Mouse (Mus musculus) yolk sac, embryonic 10.5 days (tissue): ENCODE measurements around the gene Igfbp1.
"Not testable (repeated sequence)": the region's sequence is repeated elsewhere in the genome, so short reads cannot be mapped to it uniquely, and the experiment has no call there.

Experiments
- DNase-seq: peaks from one replicate; pipeline ENCODE4 v3.0.0-alpha.2; 2017; ENCODE audit warnings: low spot score

Igfbp1 gene

GRCm38 (mm10) chr11:7194432-7195311 is 2.9 kb upstream of the Igfbp1 start:
- no peak for DNase-seq

- no peak for DNase-seq
These were observed 2.3 kb upstream of the Igfbp1 start for GRCm38 (mm10) chr11:7195312-7195685.

GRCm38 (mm10) chr11:7198006-7198405 is 424 bp downstream of the Igfbp1 start:
- DNase-seq: no peak

GRCm38 (mm10) chr11:7198481-7199256 is 1.1 kb downstream of the Igfbp1 start:
- no peak for DNase-seq

- no peak for DNase-seq
These were observed 2.3 kb downstream of the Igfbp1 start for GRCm38 (mm10) chr11:7199736-7200392.

- DNase-seq: no peak
These were observed 2.8 kb downstream of the Igfbp1 start for GRCm38 (mm10) chr11:7200393-7200783.

- no peak for DNase-seq
These were observed 4.6 kb downstream of the Igfbp1 start for GRCm38 (mm10) chr11:7202206-7202605.

GRCm38 (mm10) chr11:7203846-7204245 is 6.3 kb downstream of the Igfbp1 start:
- no peak for DNase-seq

- DNase-seq: no peak
These were observed 12.8 kb downstream of the Igfbp1 start for GRCm38 (mm10) chr11:7210343-7210742.

- DNase-seq: no peak
These were observed 13.6 kb downstream of the Igfbp1 start for GRCm38 (mm10) chr11:7211211-7211610.

- DNase-seq: no peak
These were observed 14.7 kb downstream of the Igfbp1 start for GRCm38 (mm10) chr11:7212126-7212798.

- DNase-seq: no peak
These were observed 15.5 kb downstream of the Igfbp1 start for GRCm38 (mm10) chr11:7213161-7213500.

- no peak for DNase-seq
These were observed 16.1 kb downstream of the Igfbp1 start, which contains the start of gene Igfbp3 for GRCm38 (mm10) chr11:7213501-7214341. Gene Igfbp3, minus strand, starts transcription at chr11:7213923.

- DNase-seq: no peak
These were observed 16.7 kb downstream of the Igfbp1 start for GRCm38 (mm10) chr11:7214342-7214660.

- no peak for DNase-seq
These were observed 17.2 kb downstream of the Igfbp1 start for GRCm38 (mm10) chr11:7214761-7215160.

GRCm38 (mm10) chr11:7215703-7216102 is 18.1 kb downstream of the Igfbp1 start:
- DNase-seq: no peak

- not testable (repeated sequence) for DNase-seq
These were observed 24.2 kb downstream of the Igfbp1 start for GRCm38 (mm10) chr11:7221826-7222225.

GRCm38 (mm10) chr11:7226200-7226599 is 28.6 kb downstream of the Igfbp1 start:
- DNase-seq: no peak

- no peak for DNase-seq
These were observed 29.4 kb downstream of the Igfbp1 start for GRCm38 (mm10) chr11:7226810-7227550.

- no peak for DNase-seq
These were observed 30.5 kb downstream of the Igfbp1 start for GRCm38 (mm10) chr11:7228107-7228506.

GRCm38 (mm10) chr11:7230000-7230399 is 32.4 kb downstream of the Igfbp1 start:
- peak; percentile 43 for DNase-seq
